Mouse (Mus musculus): Measurements from ENCODE around the gene Stk16. TPM values are rescaled to one million over a fixed set of nuclear protein-coding genes. Genes with fewer than 3 reads are reported as not detected.

Gene Stk16
- polyA plus RNA-seq, 1 experiment from 2014 or later: 131 TPM

- DNase-seq (ENCODE audit: low spot score): peak; percentile 89
- WGBS: 38% methylated on average over 9 of the region's 9 CpGs
- Histone ChIP-seq H3K4me1 (peaks cover 40% of the 10 kb centered on the region), H3K9me3 (no peaks in the 10 kb centered on the region), H3K4me3 (peak overlapping the region; percentile 22; the same call in 1 of the 2 replicates), H3K27me3 (ENCODE audit: insufficient read depth, poor library complexity, severe bottlenecking) (peaks cover 12% of the 10 kb centered on the region), H3K27ac (peak overlapping the region; percentile 85), H3K36me3 (peaks cover 22% of the 10 kb centered on the region)
These were observed 37.6 kb downstream of the Stk16 start for GRCm38 (mm10) chr1:75248041-75248772.

GRCm38 (mm10) chr1:75250498-75250897 is 39.9 kb downstream of the Stk16 start:
- Histone ChIP-seq H3K9me3 (no peaks in the 10 kb centered on the region), H3K36me3 (peaks cover 12% of the 10 kb centered on the region; the same call in 1 of the 2 replicates), H3K27me3 (ENCODE audit: insufficient read depth, poor library complexity, severe bottlenecking) (peaks cover 14% of the 10 kb centered on the region), H3K4me3 (no peak overlapping the region), H3K27ac (no peak overlapping the region), H3K4me1 (peaks cover 37% of the 10 kb centered on the region)
- 70% methylated on average over 3 of the region's 3 CpGs for WGBS
- DNase-seq (ENCODE audit: low spot score): no peak

GRCm38 (mm10) chr1:75251112-75251970 is 40.7 kb downstream of the Stk16 start:
- Histone ChIP-seq H3K4me1 (peaks cover 33% of the 10 kb centered on the region), H3K27ac (peak overlapping the region; percentile 45), H3K4me3 (peak overlapping the region; percentile 42), H3K9me3 (no peaks in the 10 kb centered on the region), H3K36me3 (0 out of 2 replicates have a peak, but pooled peaks cover 4% of the 10 kb centered on the region), H3K27me3 (ENCODE audit: insufficient read depth, poor library complexity, severe bottlenecking) (peaks cover 14% of the 10 kb centered on the region)
- DNase-seq (ENCODE audit: low spot score): peak; percentile 94
- 10% methylated on average over 21 of the region's 22 CpGs for WGBS

GRCm38 (mm10) chr1:75252308-75252707 is 41.7 kb downstream of the Stk16 start:
- no peaks in the 10 kb centered on the region for H3K9me3 ChIP-seq

GRCm38 (mm10) chr1:75253029-75253428 is 42.4 kb downstream of the Stk16 start:
- H3K4me1 ChIP-seq: peaks cover 17% of the 10 kb centered on the region
- no peak overlapping the region for H3K4me3 ChIP-seq
- no peaks in the 10 kb centered on the region for H3K36me3 ChIP-seq
- H3K27ac ChIP-seq: no peak overlapping the region
- DNase-seq (ENCODE audit: low spot score): no peak
- WGBS: 64% methylated on average over 16 of the region's 16 CpGs
- H3K9me3 ChIP-seq: no peaks in the 10 kb centered on the region
- H3K27me3 ChIP-seq (ENCODE audit: insufficient read depth, poor library complexity, severe bottlenecking): peaks cover 17% of the 10 kb centered on the region

More at GRCm38 (mm10) chr1:75252308-75252707, 41.7 kb downstream of the Stk16 start:
- Histone ChIP-seq H3K27me3 (ENCODE audit: insufficient read depth, poor library complexity, severe bottlenecking) (peaks cover 14% of the 10 kb centered on the region), H3K36me3 (no peaks in the 10 kb centered on the region), H3K27ac (no peak overlapping the region), H3K4me1 (peaks cover 24% of the 10 kb centered on the region), H3K4me3 (no peak overlapping the region)
- no peak for DNase-seq (ENCODE audit: low spot score)
- 60% methylated on average over 13 of the region's 13 CpGs for WGBS

- no peak for DNase-seq (ENCODE audit: low spot score)
- Histone ChIP-seq H3K4me1 (peaks cover 10% of the 10 kb centered on the region), H3K27ac (no peak overlapping the region), H3K9me3 (no peaks in the 10 kb centered on the region), H3K4me3 (no peak overlapping the region), H3K36me3 (no peaks in the 10 kb centered on the region), H3K27me3 (ENCODE audit: insufficient read depth, poor library complexity, severe bottlenecking) (peaks cover 18% of the 10 kb centered on the region)
- 63% methylated on average over 16 of the region's 16 CpGs for WGBS
These were observed 43.4 kb downstream of the Stk16 start for GRCm38 (mm10) chr1:75253849-75254624.

- DNase-seq (ENCODE audit: low spot score): no peak
- peaks cover 7% of the 10 kb centered on the region for H3K4me1 ChIP-seq
- 75% methylated on average over 8 of the region's 8 CpGs for WGBS
- H3K27ac ChIP-seq: no peak overlapping the region
- no peaks in the 10 kb centered on the region for H3K36me3 ChIP-seq
- H3K27me3 ChIP-seq (ENCODE audit: insufficient read depth, poor library complexity, severe bottlenecking): peaks cover 18% of the 10 kb centered on the region
- no peaks in the 10 kb centered on the region for H3K9me3 ChIP-seq
- no peak overlapping the region for H3K4me3 ChIP-seq
These were observed 44.0 kb downstream of the Stk16 start for GRCm38 (mm10) chr1:75254625-75255013.

- 65% methylated on average over 10 of the region's 10 CpGs for WGBS
- Histone ChIP-seq H3K9me3 (no peaks in the 10 kb centered on the region), H3K27ac (no peak overlapping the region), H3K4me1 (peaks cover 7% of the 10 kb centered on the region), H3K36me3 (no peaks in the 10 kb centered on the region), H3K27me3 (ENCODE audit: insufficient read depth, poor library complexity, severe bottlenecking) (peaks cover 18% of the 10 kb centered on the region), H3K4me3 (no peak overlapping the region)
- DNase-seq (ENCODE audit: low spot score): no peak
These were observed 44.9 kb downstream of the Stk16 start for GRCm38 (mm10) chr1:75255516-75256046.

GRCm38 (mm10) chr1:75261278-75261677 is 50.6 kb downstream of the Stk16 start:
- Histone ChIP-seq H3K36me3 (no peaks in the 10 kb centered on the region), H3K4me1 (peaks cover 13% of the 10 kb centered on the region), H3K27ac (no peak overlapping the region), H3K4me3 (no peak overlapping the region), H3K27me3 (ENCODE audit: insufficient read depth, poor library complexity, severe bottlenecking) (peaks cover 45% of the 10 kb centered on the region), H3K9me3 (no peaks in the 10 kb centered on the region)
- no peak for DNase-seq (ENCODE audit: low spot score)

- no peak overlapping the region for H3K27ac ChIP-seq
- peak; percentile 89 for DNase-seq (ENCODE audit: low spot score)
- WGBS: 1% methylated on average over 40 of the region's 40 CpGs
- peak overlapping the region; percentile 36 for H3K4me3 ChIP-seq
- H3K36me3 ChIP-seq: no peaks in the 10 kb centered on the region
- H3K27me3 ChIP-seq (ENCODE audit: insufficient read depth, poor library complexity, severe bottlenecking): peaks cover 43% of the 10 kb centered on the region
- H3K9me3 ChIP-seq: no peaks in the 10 kb centered on the region
- H3K4me1 ChIP-seq: peaks cover 13% of the 10 kb centered on the region
These were observed 52.6 kb downstream of the Stk16 start for GRCm38 (mm10) chr1:75262969-75263951.

- Histone ChIP-seq H3K27me3 (ENCODE audit: insufficient read depth, poor library complexity, severe bottlenecking) (peaks cover 43% of the 10 kb centered on the region), H3K4me1 (peaks cover 13% of the 10 kb centered on the region), H3K36me3 (no peaks in the 10 kb centered on the region), H3K27ac (no peak within 1 kb of the TSS), H3K4me3 (peak within 1 kb of the TSS; percentile 36), H3K9me3 (no peaks in the 10 kb centered on the region)
- WGBS: 10% methylated on average over 32 of the region's 32 CpGs
- no peak for DNase-seq (ENCODE audit: low spot score)
These were observed 53.6 kb downstream of the Stk16 start, which contains the start of gene Ptprn for GRCm38 (mm10) chr1:75264091-75264880. Gene Ptprn, minus strand, starts transcription at chr1:75264502.

Measured in heart, embryonic 10.5 days (tissue).